Mouse (Mus musculus): Measurements from ENCODE around the gene Med12l. TPM values are rescaled to one million over a fixed set of nuclear protein-coding genes. Genes with fewer than 3 reads are reported as not detected.
A peak's percentile ranks its signal among the peaks of the same experiment; 100 is the strongest.

The Med12l gene
- polyA plus RNA-seq, 1 experiment from 2014 or later, result 3.1 TPM

DNA sequence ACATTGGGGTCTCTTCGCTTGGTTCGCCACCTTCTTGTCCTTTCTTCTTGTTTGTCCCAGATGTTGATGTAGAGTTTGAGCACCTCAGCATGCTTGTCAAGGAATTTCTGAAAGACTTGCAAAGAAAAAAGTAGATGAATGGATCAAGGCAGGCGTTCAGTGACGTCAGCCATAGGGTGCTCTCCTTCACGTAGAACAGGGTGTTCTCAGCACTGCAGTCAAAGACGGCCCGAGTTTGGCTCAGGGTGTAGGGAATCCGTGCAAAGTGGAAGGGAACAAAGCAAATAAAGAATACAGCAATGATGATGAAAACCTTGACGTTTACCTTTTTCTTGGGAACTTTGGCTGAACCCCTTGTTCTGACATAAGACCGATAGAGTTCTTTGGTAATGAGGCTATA lies 211.6 kb downstream of the Med12l start:
- no peak overlapping the region for H3K27ac ChIP-seq (replicated peaks)
- no peaks in the 10 kb centered on the region for H3K9me3 ChIP-seq (replicated peaks)
- WGBS, result 92% methylated on average over 10 of the region's 10 CpGs
- H3K36me3 ChIP-seq, result no peaks in the 10 kb centered on the region
- no peak overlapping the region for H3K9ac ChIP-seq
- no peaks in the 10 kb centered on the region for H3K27me3 ChIP-seq
- H3K4me1 ChIP-seq, result no peaks in the 10 kb centered on the region
- ATAC-seq (ENCODE audit: insufficient number of reproducible peaks, low FRiP score, low TSS enrichment, low read depth), result no peak
- H3K4me3 ChIP-seq (replicated peaks), result no peak overlapping the region
- no peak overlapping the region for H3K4me2 ChIP-seq (replicated peaks)

GRCm38 (mm10) chr3:59219326-59219725 lies 213.7 kb downstream of the Med12l start:
- Histone ChIP-seq H3K9me3 (replicated peaks) (no peaks in the 10 kb centered on the region), H3K9ac (no peak overlapping the region), H3K4me2 (replicated peaks) (no peak overlapping the region), H3K4me3 (replicated peaks) (no peak overlapping the region), H3K36me3 (no peaks in the 10 kb centered on the region), H3K4me1 (no peaks in the 10 kb centered on the region), H3K27me3 (no peaks in the 10 kb centered on the region), H3K27ac (replicated peaks) (no peak overlapping the region)
- ATAC-seq (ENCODE audit: insufficient number of reproducible peaks, low FRiP score, low TSS enrichment, low read depth), result no peak
- 82% methylated on average over 2 of the region's 2 CpGs for WGBS

GRCm38 (mm10) chr3:59222303-59222702 lies 216.7 kb downstream of the Med12l start:
- H3K36me3 ChIP-seq, result no peaks in the 10 kb centered on the region
- no peak overlapping the region for H3K4me3 ChIP-seq (replicated peaks)
- no peak overlapping the region for H3K9ac ChIP-seq
- H3K27me3 ChIP-seq, result no peaks in the 10 kb centered on the region
- ATAC-seq (ENCODE audit: insufficient number of reproducible peaks, low FRiP score, low TSS enrichment, low read depth), result no peak
- no peak overlapping the region for H3K27ac ChIP-seq (replicated peaks)
- WGBS, result 86% methylated on average over 2 of the region's 2 CpGs
- no peaks in the 10 kb centered on the region for H3K9me3 ChIP-seq (replicated peaks)
- no peaks in the 10 kb centered on the region for H3K4me1 ChIP-seq
- no peak overlapping the region for H3K4me2 ChIP-seq (replicated peaks)

- Histone ChIP-seq H3K9me3 (replicated peaks) (no peaks in the 10 kb centered on the region), H3K4me1 (peaks cover 14% of the 10 kb centered on the region), H3K36me3 (no peaks in the 10 kb centered on the region), H3K27me3 (no peaks in the 10 kb centered on the region), H3K4me2 (replicated peaks) (no peak overlapping the region), H3K4me3 (replicated peaks) (no peak overlapping the region), H3K9ac (no peak overlapping the region), H3K27ac (replicated peaks) (no peak overlapping the region)
- ATAC-seq (ENCODE audit: insufficient number of reproducible peaks, low FRiP score, low TSS enrichment, low read depth), result no peak
These were observed 219.8 kb downstream of the Med12l start for GRCm38 (mm10) chr3:59225411-59225810.

- ATAC-seq (ENCODE audit: insufficient number of reproducible peaks, low FRiP score, low TSS enrichment, low read depth), result no peak
- Histone ChIP-seq H3K4me1 (peaks cover 14% of the 10 kb centered on the region), H3K27me3 (no peaks in the 10 kb centered on the region), H3K9ac (no peak overlapping the region), H3K4me2 (replicated peaks) (no peak overlapping the region), H3K4me3 (replicated peaks) (no peak overlapping the region), H3K27ac (replicated peaks) (no peak overlapping the region), H3K9me3 (replicated peaks) (no peaks in the 10 kb centered on the region), H3K36me3 (no peaks in the 10 kb centered on the region)
- 92% methylated on average over 9 of the region's 9 CpGs for WGBS
These were observed 222.1 kb downstream of the Med12l start for GRCm38 (mm10) chr3:59227696-59228095.

DNA sequence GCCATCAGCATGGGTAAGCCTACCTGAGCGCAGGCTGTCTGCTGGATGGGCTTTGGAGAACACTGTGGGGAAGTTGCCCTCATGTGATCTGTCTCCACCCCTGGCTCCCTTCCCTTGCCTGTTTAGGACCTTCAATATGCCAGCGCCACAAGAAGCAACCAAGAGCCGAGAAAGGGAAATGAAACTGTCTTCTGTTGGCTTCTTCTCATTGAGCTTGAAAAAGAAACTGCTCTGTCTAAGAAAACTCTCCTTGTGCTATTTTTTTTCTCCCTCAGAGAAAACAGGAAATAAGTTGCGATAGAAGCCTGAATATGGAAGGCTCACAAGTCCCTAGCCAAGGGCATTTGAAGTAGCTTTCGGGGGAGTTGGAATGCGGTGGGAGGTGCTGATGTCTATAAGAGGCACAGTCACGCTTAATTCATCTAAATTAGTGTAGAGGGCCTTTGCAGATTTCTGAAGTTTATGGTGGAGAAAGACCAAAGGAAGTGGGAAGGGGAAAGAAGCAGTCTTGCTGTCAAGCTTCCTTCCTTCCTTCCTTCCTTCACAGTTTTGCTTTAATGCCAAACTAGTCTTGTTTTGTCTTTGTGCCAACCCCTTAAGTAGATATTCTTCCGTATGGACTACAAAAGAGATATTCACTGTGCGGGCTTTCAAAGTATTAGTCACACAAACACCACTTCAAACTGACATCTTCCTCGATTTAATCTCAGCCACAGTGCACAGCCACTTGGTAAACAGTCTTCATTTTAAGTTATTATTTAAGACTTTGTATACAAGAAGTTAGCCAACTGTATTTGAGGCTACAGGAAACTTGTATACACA lies 223.3 kb downstream of the Med12l start:
- Histone ChIP-seq H3K4me3 (replicated peaks) (no peak overlapping the region), H3K36me3 (0 out of 2 replicates have a peak, but pooled peaks cover 4% of the 10 kb centered on the region), H3K9ac (no peak overlapping the region), H3K27me3 (no peaks in the 10 kb centered on the region), H3K4me2 (replicated peaks) (peak overlapping the region; percentile 2; the same call in 1 of the 2 replicates), H3K4me1 (peaks cover 14% of the 10 kb centered on the region), H3K27ac (replicated peaks) (peak overlapping the region; percentile 75), H3K9me3 (replicated peaks) (no peaks in the 10 kb centered on the region)
- no peak for ATAC-seq (ENCODE audit: insufficient number of reproducible peaks, low FRiP score, low TSS enrichment, low read depth)
- WGBS, result 30% methylated on average over 10 of the region's 10 CpGs

DNA sequence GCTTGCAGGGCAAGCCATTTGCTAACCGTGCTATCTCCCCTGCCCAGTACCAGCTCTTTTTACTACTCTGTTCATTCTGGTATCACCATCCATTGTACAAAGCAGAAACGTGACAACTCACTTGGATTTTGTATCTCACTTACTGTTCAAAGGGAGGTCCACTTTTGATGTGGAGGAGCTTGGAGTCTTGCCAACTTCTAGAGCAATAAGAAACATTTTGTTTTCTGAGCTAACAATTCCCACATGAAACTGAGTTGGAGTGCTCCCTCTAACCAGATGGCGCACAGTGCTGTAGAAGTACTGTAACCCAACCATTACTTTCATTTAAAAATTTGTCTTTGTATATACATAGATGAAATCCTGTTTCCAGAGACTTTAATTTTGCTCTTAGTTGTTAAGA lies 225.3 kb downstream of the Med12l start:
- WGBS, result 41% methylated on average over 3 of the region's 3 CpGs
- Histone ChIP-seq H3K4me1 (peaks cover 14% of the 10 kb centered on the region), H3K27ac (replicated peaks) (no peak overlapping the region), H3K36me3 (0 out of 2 replicates have a peak, but pooled peaks cover 4% of the 10 kb centered on the region), H3K4me3 (replicated peaks) (no peak overlapping the region), H3K4me2 (replicated peaks) (no peak overlapping the region), H3K27me3 (no peaks in the 10 kb centered on the region), H3K9me3 (replicated peaks) (no peaks in the 10 kb centered on the region), H3K9ac (no peak overlapping the region)
- ATAC-seq (ENCODE audit: insufficient number of reproducible peaks, low FRiP score, low TSS enrichment, low read depth), result no peak

DNA sequence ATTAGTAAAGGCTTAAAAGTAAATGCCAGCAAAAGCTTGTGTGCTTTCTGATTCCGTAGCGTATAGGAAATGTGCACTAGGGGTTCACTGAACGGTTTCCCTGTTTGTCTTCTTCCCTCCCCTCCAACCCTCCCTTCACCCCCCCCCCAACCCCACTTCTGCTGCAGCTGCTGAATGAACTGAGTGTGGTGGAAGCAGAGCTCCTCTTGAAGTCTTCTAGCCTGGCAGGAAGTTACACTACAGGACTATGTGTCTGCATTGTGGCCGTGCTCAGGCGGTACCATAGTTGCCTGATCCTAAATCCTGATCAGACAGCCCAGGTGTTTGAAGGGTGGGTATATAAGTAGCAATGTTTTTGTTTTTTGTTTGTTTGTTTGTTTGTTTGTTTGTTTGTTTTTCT lies 229.3 kb downstream of the Med12l start:
- no peak overlapping the region for H3K27ac ChIP-seq (replicated peaks)

DNA sequence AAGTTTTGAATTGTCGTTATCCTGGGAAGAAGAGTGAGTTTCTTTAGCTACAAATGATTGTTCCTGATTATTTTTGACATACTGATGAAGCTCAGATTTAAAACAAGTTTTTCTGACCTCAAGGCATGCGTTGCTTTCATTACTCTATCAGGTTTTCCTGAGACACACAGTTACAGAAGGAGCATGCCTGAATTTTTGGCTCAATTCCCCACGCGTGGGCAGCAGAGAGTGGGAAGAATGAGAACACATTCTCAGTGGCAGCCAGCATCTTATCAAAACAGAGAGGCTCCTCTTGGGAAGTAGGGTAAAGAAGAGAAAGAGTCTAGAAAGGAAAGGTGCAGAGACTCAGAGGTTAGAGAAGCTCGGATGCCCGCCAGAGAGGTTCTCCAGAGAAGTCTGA lies 237.8 kb downstream of the Med12l start:
- H3K9ac ChIP-seq, result no peak overlapping the region
- no peaks in the 10 kb centered on the region for H3K36me3 ChIP-seq
- H3K27ac ChIP-seq (replicated peaks), result no peak overlapping the region
- no peaks in the 10 kb centered on the region for H3K9me3 ChIP-seq (replicated peaks)
- WGBS, result 48% methylated on average over 6 of the region's 6 CpGs
- H3K4me3 ChIP-seq (replicated peaks), result no peak overlapping the region
- H3K4me2 ChIP-seq (replicated peaks), result no peak overlapping the region
- H3K4me1 ChIP-seq, result 0 out of 2 replicates have a peak, but pooled peaks cover 3% of the 10 kb centered on the region
- no peak for ATAC-seq (ENCODE audit: insufficient number of reproducible peaks, low FRiP score, low TSS enrichment, low read depth)
- no peaks in the 10 kb centered on the region for H3K27me3 ChIP-seq

More for the DNA sequence above, 229.3 kb downstream of the Med12l start:
- no peaks in the 10 kb centered on the region for H3K27me3 ChIP-seq
- H3K36me3 ChIP-seq, result 0 out of 2 replicates have a peak, but pooled peaks cover 4% of the 10 kb centered on the region
- H3K4me1 ChIP-seq, result 0 out of 2 replicates have a peak, but pooled peaks cover under 1% of the 10 kb centered on the region
- 57% methylated on average over 5 of the region's 5 CpGs for WGBS
- no peaks in the 10 kb centered on the region for H3K9me3 ChIP-seq (replicated peaks)
- H3K9ac ChIP-seq, result no peak overlapping the region
- no peak overlapping the region for H3K4me2 ChIP-seq (replicated peaks)
- no peak overlapping the region for H3K4me3 ChIP-seq (replicated peaks)
- ATAC-seq (ENCODE audit: insufficient number of reproducible peaks, low FRiP score, low TSS enrichment, low read depth), result no peak

- H3K27me3 ChIP-seq, result no peaks in the 10 kb centered on the region
- no peak overlapping the region for H3K4me3 ChIP-seq (replicated peaks)
- H3K9ac ChIP-seq, result no peak overlapping the region
- no peak for ATAC-seq (ENCODE audit: insufficient number of reproducible peaks, low FRiP score, low TSS enrichment, low read depth)
- 77% methylated on average over 6 of the region's 6 CpGs for WGBS
- no peaks in the 10 kb centered on the region for H3K36me3 ChIP-seq
- no peaks in the 10 kb centered on the region for H3K9me3 ChIP-seq (replicated peaks)
- no peak overlapping the region for H3K27ac ChIP-seq (replicated peaks)
- 0 out of 2 replicates have a peak, but pooled peaks cover 3% of the 10 kb centered on the region for H3K4me1 ChIP-seq
- H3K4me2 ChIP-seq (replicated peaks), result no peak overlapping the region
These were observed 242.4 kb downstream of the Med12l start for GRCm38 (mm10) chr3:59248031-59248430.

- Histone ChIP-seq H3K27me3 (no peaks in the 10 kb centered on the region), H3K9me3 (replicated peaks) (no peaks in the 10 kb centered on the region), H3K4me2 (replicated peaks) (no peak overlapping the region), H3K4me3 (replicated peaks) (no peak overlapping the region), H3K9ac (no peak overlapping the region), H3K4me1 (no peaks in the 10 kb centered on the region), H3K36me3 (no peaks in the 10 kb centered on the region), H3K27ac (replicated peaks) (no peak overlapping the region)
- WGBS, result 90% methylated on average over 1 of the region's 1 CpGs
- ATAC-seq (ENCODE audit: insufficient number of reproducible peaks, low FRiP score, low TSS enrichment, low read depth), result no peak
These were observed 244.8 kb downstream of the Med12l start for GRCm38 (mm10) chr3:59250454-59250853.
